In genomic region chr4:42680374-42681356, GRCm38 (mm10) we compare ENCODE assay signal across 7 mouse cellular contexts. TPM values are rescaled to one million over a fixed set of nuclear protein-coding genes. Genes with fewer than 3 reads are reported as not detected.
"Had no signal": no experiment of that assay in that cellular context is flagged by ENCODE, and none has a peak within 500 bp of the region (broad histone marks: within the 10 kb centered on the region; RNA-seq: fewer than 3 reads in every experiment).

No protein-coding gene starts in this region.

RNA-seq across cellular contexts. Expression of gene Il11ra2, which starts 19.0 kb away (rescaled TPM):
- polyA plus RNA-seq: large intestine, adult 2 months; limb, embryonic 13.5 days; liver, embryonic 14.5 days; lung, postnatal 0 days; stomach, postnatal 0 days had no signal

RNA-seq across cellular contexts. Expression of gene Ccl27b, which starts 25.6 kb away (rescaled TPM):
- polyA plus RNA-seq: kidney, embryonic 15.5 days; large intestine, adult 2 months; limb, embryonic 13.5 days; liver, adult 2 months; liver, embryonic 14.5 days; lung, postnatal 0 days; stomach, postnatal 0 days had no signal

RNA-seq across cellular contexts. Expression of gene Gm2564, which starts 51.1 kb away (rescaled TPM):
- polyA plus RNA-seq: limb, embryonic 13.5 days; liver, embryonic 14.5 days had no signal

RNA-seq across cellular contexts. Expression of gene 4930578G10Rik, which starts 54.7 kb away (rescaled TPM):
- polyA plus RNA-seq: kidney, embryonic 15.5 days; large intestine, adult 2 months; limb, embryonic 13.5 days; liver, adult 2 months; liver, embryonic 14.5 days; lung, postnatal 0 days; stomach, postnatal 0 days had no signal
